Mouse (Mus musculus) MEL (cell line): ENCODE measurements around the gene Dcpp1.

ENCODE experiments used
- GABPA ChIP-seq: IDR thresholded peaks from 2 replicates; pipeline ENCODE4 v1.6.1; 2012; ENCODE audit warnings: low read depth, mild to moderate bottlenecking, inconsistent platforms, low read length, improper control_type of control experiment, moderate library complexity
- NRF1 ChIP-seq: IDR thresholded peaks from 2 replicates; pipeline ENCODE4 v1.6.1; 2014; ENCODE audit warnings: low read depth, mild to moderate bottlenecking, inconsistent platforms, low read length, improper control_type of control experiment, moderate library complexity; ENCODE audit not compliant: poor library complexity, insufficient read depth, severe bottlenecking
- ZC3H11A ChIP-seq: IDR thresholded peaks from 2 replicates; pipeline ENCODE4 v1.6.1; 2012; ENCODE audit warnings: low read depth, mild to moderate bottlenecking, inconsistent platforms, low read length, improper control_type of control experiment

GRCm38 (mm10) chr17:23854229-23854765 lies 26.4 kb upstream of the Dcpp1 start:
- TF ChIP-seq NRF1 (no peak), GABPA (no peak), ZC3H11A (no peak)
